ENCODE assay signal across 21 mouse cellular contexts in genomic region chr15:77290352-77290751, GRCm38 (mm10). TPM values are rescaled to one million over a fixed set of nuclear protein-coding genes. Genes with fewer than 3 reads are reported as not detected.
"Had no signal": no experiment of that assay in that cellular context is flagged by ENCODE, and none has a peak within 500 bp of the region (broad histone marks: within the 10 kb centered on the region; RNA-seq: fewer than 3 reads in every experiment).

No protein-coding gene starts in this region.

- H3K4me1 ChIP-seq: megakaryocyte, embryonic 14.5 days had no signal

- H3K27me3 ChIP-seq: limb, embryonic 12.5 days; limb, embryonic 15.5 days; liver, embryonic 12.5 days; liver, embryonic 15.5 days; neural tube, embryonic 12.5 days; neural tube, embryonic 15.5 days had no signal

- H3K4me3 ChIP-seq: limb, embryonic 12.5 days; limb, embryonic 15.5 days; liver, embryonic 12.5 days; liver, embryonic 15.5 days; megakaryocyte, embryonic 14.5 days; midbrain, embryonic 10.5 days; neural tube, embryonic 12.5 days; neural tube, embryonic 15.5 days had no signal

- DNase-seq: kidney, adult 11 months; kidney, adult 9 months; kidney, postnatal 25 days; left cerebral cortex, postnatal 4 days; lung, embryonic 14.5 days; lung, postnatal 10 days; lung, postnatal 36 days; midbrain, embryonic 14.5 days; right cerebral cortex, adult 18-20 months; right cerebral cortex, postnatal 14 days; right cerebral cortex, postnatal 4 days; thymus, postnatal 25 days had no signal

- H3K4me2 ChIP-seq: limb, embryonic 12.5 days; limb, embryonic 15.5 days; liver, embryonic 12.5 days; liver, embryonic 15.5 days; lung, embryonic 14.5 days; neural tube, embryonic 12.5 days; neural tube, embryonic 15.5 days had no signal

- H3K9ac ChIP-seq: limb, embryonic 12.5 days; limb, embryonic 15.5 days; liver, embryonic 12.5 days; liver, embryonic 15.5 days; lung, embryonic 14.5 days; neural tube, embryonic 12.5 days; neural tube, embryonic 15.5 days had no signal

- ATAC-seq: inflammation-experienced regulatory T-cells, adult 6 months; liver, embryonic 12.5 days had no signal

- H3K27ac ChIP-seq: limb, embryonic 12.5 days; limb, embryonic 15.5 days; liver, embryonic 12.5 days; liver, embryonic 15.5 days; midbrain, embryonic 10.5 days; neural tube, embryonic 12.5 days; neural tube, embryonic 15.5 days had no signal

- H3K9me3 ChIP-seq: limb, embryonic 12.5 days; limb, embryonic 15.5 days; liver, embryonic 12.5 days; liver, embryonic 15.5 days; megakaryocyte, embryonic 14.5 days; midbrain, embryonic 10.5 days; neural tube, embryonic 12.5 days; neural tube, embryonic 15.5 days had no signal

- H3K36me3 ChIP-seq: limb, embryonic 15.5 days; liver, embryonic 12.5 days; liver, embryonic 15.5 days; neural tube, embryonic 12.5 days; neural tube, embryonic 15.5 days had no signal

RNA-seq across cellular contexts. Expression of gene Rbfox2, which starts 16.5 kb away (rescaled TPM):
- polyA plus RNA-seq: inflammation-experienced regulatory T-cells, adult 6 months had no signal
